Mouse (Mus musculus) G1E (cell line): ENCODE results near the gene Cyp26c1. TPM values are rescaled to one million over a fixed set of nuclear protein-coding genes. Genes with fewer than 3 reads are reported as not detected.

Experiments
- ATAC-seq: 2 replicates; pipeline ENCODE4 v1.8.0; 2016; ENCODE audit warnings: mild to moderate bottlenecking; ENCODE audit not compliant: insufficient number of reproducible peaks, poor library complexity, low FRiP score, severe bottlenecking; ENCODE audit errors: extremely low read depth
- DNase-seq: peaks from one replicate; pipeline ENCODE4 v3.0.0; 2012; ENCODE audit warnings: low spot score
- H3K27me3 ChIP-seq: 2 replicates; pipeline ENCODE4 v1.6.1; 2012; ENCODE audit warnings: mild to moderate bottlenecking, low read length, inconsistent platforms; ENCODE audit not compliant: insufficient read depth
- H3K36me3 ChIP-seq: replicated peaks from 2 replicates; pipeline ENCODE3; 2012; ENCODE audit warnings: mild to moderate bottlenecking, inconsistent platforms
- H3K4me1 ChIP-seq: 2 replicates; pipeline ENCODE4 v1.6.1; 2012; ENCODE audit warnings: low read depth, low read length, inconsistent platforms, mixed read lengths; ENCODE audit not compliant: insufficient read depth
- H3K4me3 ChIP-seq: 2 replicates; pipeline ENCODE4 v1.5.1; 2012; ENCODE audit warnings: low read depth, mild to moderate bottlenecking, inconsistent platforms, low read length, moderate library complexity, mixed read lengths
- H3K9me3 ChIP-seq: replicated peaks from 2 replicates; pipeline ENCODE4 v1.6.1; 2012; ENCODE audit warnings: inconsistent platforms
- CTCF ChIP-seq: IDR thresholded peaks from 2 replicates; pipeline ENCODE4 v1.5.1; 2012; ENCODE audit warnings: low read depth, low read length, inconsistent platforms, mixed read lengths
- GATA1 ChIP-seq: IDR thresholded peaks from 2 replicates; pipeline ENCODE4 v1.6.1; 2012; ENCODE audit warnings: borderline replicate concordance, low read length, inconsistent platforms, mixed read lengths
- GATA2 ChIP-seq: IDR thresholded peaks from 2 replicates; pipeline ENCODE4 v1.6.1; 2012; ENCODE audit warnings: low read depth, low read length, inconsistent platforms, borderline replicate concordance
- POLR2AphosphoS5 ChIP-seq: IDR thresholded peaks from 2 replicates; pipeline ENCODE4 v1.6.1; 2012; ENCODE audit warnings: low read depth, low read length, inconsistent platforms; ENCODE audit not compliant: insufficient replicate concordance
- TAL1 ChIP-seq: conservative IDR thresholded peaks from 2 replicates; pipeline ENCODE4 v1.6.1; 2012; ENCODE audit warnings: low read depth, low read length, inconsistent platforms, mixed read lengths
- polyA plus RNA-seq: library from polyadenylated mRNA; stranded (reverse); fragments of >175 nt; gene quantifications from 2 replicates; pipeline ENCODE4 v1.2.3, GENCODE M21; 2012
- total RNA-seq, 2 experiments: library from RNA; stranded (forward) in 1 of 2; stranded (reverse) in 1 of 2; fragments of 200-1000 nt in 1 of 2; fragments of >200 nt in 1 of 2; fragmentation: Nextera tagmentation in 1 of 2; gene quantifications; 2 replicates each; pipeline ENCODE4 v1.2.3; 2014 to 2017

Gene Cyp26c1
- total and polyA plus RNA-seq, 3 experiments: 0.10 to 0.75 (median 0.33) TPM

- H3K4me3 ChIP-seq: no peak overlapping the region
- peaks cover 6% of the 10 kb centered on the region for H3K4me1 ChIP-seq
- peaks cover 55% of the 10 kb centered on the region for H3K36me3 ChIP-seq
- H3K27me3 ChIP-seq: peaks cover 17% of the 10 kb centered on the region; the same call in 1 of the 2 replicates
- H3K9me3 ChIP-seq: peaks cover 38% of the 10 kb centered on the region
- TF ChIP-seq GATA1: no peak
- TF ChIP-seq CTCF: no peak
- DNase-seq: no peak
- ATAC-seq: no peak
These were observed 11.9 kb downstream of the Cyp26c1 start for GRCm38 (mm10) chr19:37697335-37697636.

DNA sequence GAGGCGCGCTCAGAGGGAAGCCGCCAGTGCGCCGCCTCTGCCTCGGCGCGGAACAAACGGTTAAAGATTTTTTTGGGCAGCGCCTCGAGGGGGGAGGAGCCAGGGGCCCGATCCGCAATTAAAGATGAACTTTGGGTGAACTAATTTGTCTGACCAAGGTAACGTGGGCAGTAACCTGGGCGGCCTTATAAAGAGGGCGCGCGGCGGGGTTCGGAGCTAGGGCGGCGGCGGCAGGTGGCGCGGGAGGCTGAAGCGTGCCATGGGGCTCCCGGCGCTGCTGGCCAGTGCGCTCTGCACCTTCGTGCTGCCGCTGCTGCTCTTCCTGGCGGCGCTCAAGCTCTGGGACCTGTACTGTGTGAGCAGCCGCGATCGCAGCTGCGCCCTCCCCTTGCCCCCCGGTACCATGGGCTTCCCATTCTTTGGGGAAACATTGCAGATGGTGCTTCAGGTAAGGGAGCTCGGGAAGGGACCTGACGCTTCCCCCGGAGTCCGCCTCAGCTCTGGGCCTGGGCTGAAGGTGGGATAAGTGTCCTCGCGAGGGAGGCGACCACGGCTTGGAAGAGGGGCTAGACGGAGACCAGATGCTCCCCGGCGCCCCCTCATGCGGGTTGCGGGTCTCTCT, 12.4 kb downstream of the Cyp26c1 start, which contains the start of gene Cyp26a1:
TSS of gene Cyp26a1 (plus strand) at position 148 of the 622 bp plus-strand sequence.
- no peak for ATAC-seq
- Histone ChIP-seq H3K9me3 (peaks cover 37% of the 10 kb centered on the region), H3K4me3 (peak within 1 kb of the TSS; percentile 27), H3K4me1 (peaks cover 11% of the 10 kb centered on the region), H3K27me3 (peaks cover 17% of the 10 kb centered on the region; the same call in 1 of the 2 replicates), H3K36me3 (peaks cover 52% of the 10 kb centered on the region)
- TF ChIP-seq TAL1 (no peak), GATA1 (no peak), GATA2 (no peak), CTCF (no peak), POLR2AphosphoS5 (no peak)
- DNase-seq: no peak

- peaks cover 17% of the 10 kb centered on the region for H3K4me1 ChIP-seq
- peaks cover 44% of the 10 kb centered on the region for H3K36me3 ChIP-seq
- peaks cover 21% of the 10 kb centered on the region; the same call in 1 of the 2 replicates for H3K27me3 ChIP-seq
- no peak for TF ChIP-seq CTCF
- TF ChIP-seq POLR2AphosphoS5: no peak
- TF ChIP-seq TAL1: no peak
- TF ChIP-seq GATA2: no peak
- no peak for TF ChIP-seq GATA1
- H3K9me3 ChIP-seq: peaks cover 32% of the 10 kb centered on the region
- DNase-seq (no peak), ATAC-seq (no peak)
- peak overlapping the region; percentile 27 for H3K4me3 ChIP-seq
These were observed 13.1 kb downstream of the Cyp26c1 start for GRCm38 (mm10) chr19:37698273-37699160.

DNA sequence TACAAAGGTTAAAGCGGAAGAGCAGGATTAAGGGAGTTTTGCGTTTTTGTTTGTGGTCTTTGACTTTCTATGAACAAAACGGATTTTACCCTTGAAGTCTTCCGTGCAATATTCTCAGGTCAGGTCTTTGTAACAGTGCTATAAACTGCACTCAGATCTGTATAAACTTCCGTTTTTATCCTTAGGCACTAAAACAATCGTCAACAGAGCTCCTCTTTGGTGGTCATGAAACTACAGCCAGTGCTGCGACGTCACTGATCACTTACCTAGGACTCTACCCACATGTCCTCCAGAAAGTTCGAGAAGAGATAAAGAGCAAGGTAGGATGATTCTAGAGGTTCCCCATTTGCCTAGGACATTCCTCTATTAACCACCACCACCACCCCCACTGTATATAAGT, 14.3 kb downstream of the Cyp26c1 start:
- no peak for ATAC-seq
- Histone ChIP-seq H3K4me1 (peaks cover 25% of the 10 kb centered on the region), H3K9me3 (peaks cover 32% of the 10 kb centered on the region), H3K27me3 (peaks cover 21% of the 10 kb centered on the region; the same call in 1 of the 2 replicates), H3K36me3 (peaks cover 34% of the 10 kb centered on the region), H3K4me3 (no peak overlapping the region)
- TF ChIP-seq GATA2 (no peak), TAL1 (no peak), CTCF (no peak), GATA1 (no peak), POLR2AphosphoS5 (no peak)
- DNase-seq: no peak

DNA sequence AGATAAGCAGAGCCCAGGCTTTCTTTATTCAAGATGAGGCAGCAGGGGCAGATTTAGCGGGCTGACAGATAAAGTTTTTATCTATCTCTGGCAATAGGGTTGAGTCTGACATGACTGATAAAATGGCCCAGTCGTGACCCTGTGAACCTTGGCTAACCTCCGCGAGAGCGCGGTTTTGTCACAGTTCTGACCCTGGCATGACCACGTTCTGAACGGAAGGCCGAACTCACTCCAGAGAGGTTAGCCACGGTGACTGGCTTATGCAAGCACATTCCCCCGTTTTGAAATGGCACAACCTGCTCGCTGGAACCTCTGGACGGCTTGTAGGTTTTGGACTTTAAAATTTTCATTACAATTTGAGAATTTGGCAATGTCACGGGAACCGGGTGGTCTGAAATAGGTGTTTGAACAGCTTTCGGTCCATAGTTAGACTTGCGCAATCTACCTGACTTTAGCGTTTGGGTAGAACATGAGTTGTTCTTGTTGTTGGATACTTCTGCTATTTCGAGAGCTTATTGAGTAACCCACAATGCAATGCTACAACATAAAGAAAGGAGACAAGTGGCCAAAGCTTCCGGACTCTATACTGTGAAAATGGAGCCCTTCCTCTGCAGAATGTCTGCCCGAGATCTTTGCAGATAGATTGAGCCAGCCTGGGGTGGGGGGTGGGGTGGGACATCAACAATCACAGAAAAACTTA, 17.1 kb downstream of the Cyp26c1 start:
- Histone ChIP-seq H3K4me3 (no peak overlapping the region; the same call in 1 of the 2 replicates), H3K4me1 (peaks cover 25% of the 10 kb centered on the region), H3K9me3 (peaks cover 16% of the 10 kb centered on the region), H3K36me3 (peaks cover 18% of the 10 kb centered on the region), H3K27me3 (peaks cover 38% of the 10 kb centered on the region)
- TF ChIP-seq GATA1 (no peak), CTCF (no peak), POLR2AphosphoS5 (no peak), GATA2 (no peak), TAL1 (no peak; the same call in 1 of the 2 replicates)
- ATAC-seq: peak; percentile 40
- no peak for DNase-seq

GRCm38 (mm10) chr19:37703902-37704509, 18.6 kb downstream of the Cyp26c1 start:
- Histone ChIP-seq H3K27me3 (peaks cover 29% of the 10 kb centered on the region), H3K4me1 (peaks cover 25% of the 10 kb centered on the region), H3K36me3 (peaks cover 5% of the 10 kb centered on the region), H3K9me3 (peaks cover 1% of the 10 kb centered on the region), H3K4me3 (no peak overlapping the region)
- TF ChIP-seq POLR2AphosphoS5: no peak
- TF ChIP-seq CTCF: peak; percentile 79
- DNase-seq (peak; percentile 40), ATAC-seq (no peak)
